Mouse (Mus musculus): ENCODE measurements at regions not wholly inside any gene's neighbourhood (a gene's known extent, or its start where the extent isn't known, plus 50 kb on each side); places are given as distances from the start of the nearest gene placed in this dataset.

- no peak for TF ChIP-seq CTCF (IDR thresholded peaks at IDR 0.05; ENCODE audit: control insufficient read depth, insufficient read depth, low read length)
- no peak for TF ChIP-seq POLR2A (IDR thresholded peaks at IDR 0.05; ENCODE audit: borderline replicate concordance, control insufficient read depth, low read depth, low read length)
Observed at GRCm38 (mm10) chr15:61415626-61416025, 492.8 kb upstream of the A1bg start.
